Mouse (Mus musculus): ENCODE measurements around the gene Cnpy1. TPM values are rescaled to one million over a fixed set of nuclear protein-coding genes. Genes with fewer than 3 reads are reported as not detected.

Cnpy1 gene
- polyA plus RNA-seq, 1 experiment: 0.48 TPM

DNA sequence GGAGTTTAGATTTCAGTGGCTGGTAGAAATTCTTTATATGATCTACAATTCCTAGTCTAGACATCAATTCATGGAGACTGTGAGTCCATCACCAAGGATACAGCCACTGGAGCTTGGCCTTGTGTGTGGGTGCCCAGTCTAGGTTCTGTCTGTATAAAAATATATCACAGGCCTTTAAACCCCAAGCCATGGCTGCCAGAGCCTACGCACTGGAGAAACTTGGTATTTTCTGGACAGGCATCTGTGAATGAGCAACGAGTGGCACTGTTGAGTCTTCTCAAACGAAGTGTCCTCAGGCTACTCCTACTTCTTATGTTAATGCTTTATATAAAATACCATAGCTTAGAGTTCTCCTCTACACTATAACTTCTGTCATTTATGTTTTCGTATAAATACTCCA, 4.2 kb downstream of the Cnpy1 start:
- peak; percentile 33 to 53 for DNase-seq (ENCODE audit: extremely low spot score in 1 of 2, low spot score in 1 of 2)

DNA sequence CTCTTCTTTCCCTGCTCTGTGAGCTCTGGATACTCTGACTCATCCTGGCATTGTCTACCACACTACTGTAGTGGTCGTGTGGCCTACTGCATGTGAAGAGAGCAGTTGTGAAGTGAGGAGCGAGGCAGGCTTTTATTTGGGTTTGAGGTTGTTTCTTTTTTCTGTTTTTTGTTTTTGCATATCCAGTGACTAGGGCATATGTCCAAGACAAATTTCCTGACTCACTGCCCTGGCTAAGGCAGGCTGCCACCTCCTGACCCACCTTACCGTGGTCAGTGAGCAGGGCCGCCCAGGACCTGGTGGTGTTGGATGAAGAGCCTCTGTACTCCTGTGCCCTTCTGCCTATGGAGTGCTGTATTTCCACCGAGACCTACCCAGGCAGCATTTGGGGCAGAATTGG, 5.8 kb downstream of the Cnpy1 start:
- DNase-seq (ENCODE audit: extremely low spot score in 1 of 2, low spot score in 1 of 2): no peak

DNA sequence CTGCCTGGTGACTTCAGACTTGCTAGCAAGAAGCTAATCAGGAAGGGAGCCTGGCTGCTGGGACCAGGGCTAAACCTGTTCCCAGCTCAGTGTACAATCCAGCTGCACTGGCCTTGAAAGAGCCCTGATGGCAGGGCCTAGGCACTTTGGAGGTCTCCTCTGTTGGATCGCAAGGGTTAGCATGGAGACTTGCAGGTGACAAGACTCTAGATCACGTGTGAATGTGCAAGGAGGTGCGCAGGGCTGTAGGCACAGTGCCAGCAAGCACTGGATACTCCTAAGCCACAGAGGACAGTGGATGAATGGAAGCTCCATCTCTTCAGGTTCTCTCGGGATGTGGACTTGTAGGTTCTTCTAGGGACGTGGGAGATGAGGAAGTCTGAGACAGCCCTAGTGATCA, 6.7 kb downstream of the Cnpy1 start:
- no peak for DNase-seq (ENCODE audit: extremely low spot score in 1 of 2, low spot score in 1 of 2)

DNA sequence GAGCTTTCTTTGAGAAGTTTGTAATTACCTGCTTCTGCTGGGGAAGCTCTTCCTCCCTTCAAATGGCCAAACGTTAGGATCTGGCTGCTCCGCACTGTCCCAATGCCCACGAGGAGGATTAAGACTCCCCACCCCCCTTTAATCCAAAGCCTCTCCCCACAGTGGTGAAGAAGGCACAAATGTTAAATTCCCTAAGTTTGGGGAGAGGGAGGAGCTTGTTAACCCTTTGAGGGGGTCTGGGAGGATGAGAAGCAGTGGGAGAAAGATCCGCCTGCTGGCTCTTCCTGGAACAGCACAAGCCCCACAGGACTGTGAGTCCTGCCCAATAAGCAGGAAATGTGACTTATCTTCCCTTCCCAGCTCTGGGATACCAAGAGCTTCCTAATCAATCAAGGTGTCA, 7.5 kb downstream of the Cnpy1 start:
- no peak for DNase-seq (ENCODE audit: extremely low spot score in 1 of 2, low spot score in 1 of 2)

DNA sequence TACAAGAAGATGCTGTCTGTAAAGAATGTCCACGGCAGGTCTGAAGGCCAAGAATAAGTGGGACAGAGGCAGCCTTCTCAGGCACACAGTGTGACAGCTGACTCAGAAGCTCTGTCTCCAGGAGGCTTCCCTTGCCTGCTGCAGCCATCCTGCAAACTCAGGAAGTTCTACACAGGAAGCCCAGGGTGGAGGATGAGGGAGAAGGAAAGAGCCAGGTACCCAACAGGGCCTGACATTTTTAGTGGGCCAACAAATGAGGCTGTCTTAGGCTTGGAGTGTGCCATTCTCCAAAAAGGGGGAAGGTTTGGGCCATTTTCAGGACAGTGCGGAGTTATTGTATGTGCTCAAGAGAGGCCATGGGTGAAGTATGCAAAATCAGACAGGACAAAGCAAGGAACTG, 7.9 kb downstream of the Cnpy1 start:
- no peak for DNase-seq (ENCODE audit: extremely low spot score in 1 of 2, low spot score in 1 of 2)

DNA sequence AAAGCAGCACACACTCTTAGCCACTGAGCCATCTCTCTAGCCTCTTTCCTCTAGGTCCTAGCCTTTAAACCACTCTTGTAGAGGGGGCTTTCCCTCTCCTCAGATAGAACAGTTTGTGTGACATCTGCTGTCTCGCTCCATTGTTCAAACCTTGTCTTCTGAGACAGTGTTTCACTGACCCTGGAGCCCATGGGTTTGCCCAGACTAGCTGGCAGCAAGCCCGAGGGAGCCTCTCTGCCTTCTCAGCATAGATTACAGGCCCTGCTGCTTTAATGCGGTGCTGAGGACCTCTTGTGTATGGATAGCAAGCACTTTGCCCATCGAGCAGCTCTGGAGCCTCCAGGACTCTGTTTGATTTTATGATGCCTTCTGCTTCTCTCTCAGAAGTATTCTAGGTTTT, 8.6 kb downstream of the Cnpy1 start:
- DNase-seq (ENCODE audit: extremely low spot score in 1 of 2, low spot score in 1 of 2): no peak

DNA sequence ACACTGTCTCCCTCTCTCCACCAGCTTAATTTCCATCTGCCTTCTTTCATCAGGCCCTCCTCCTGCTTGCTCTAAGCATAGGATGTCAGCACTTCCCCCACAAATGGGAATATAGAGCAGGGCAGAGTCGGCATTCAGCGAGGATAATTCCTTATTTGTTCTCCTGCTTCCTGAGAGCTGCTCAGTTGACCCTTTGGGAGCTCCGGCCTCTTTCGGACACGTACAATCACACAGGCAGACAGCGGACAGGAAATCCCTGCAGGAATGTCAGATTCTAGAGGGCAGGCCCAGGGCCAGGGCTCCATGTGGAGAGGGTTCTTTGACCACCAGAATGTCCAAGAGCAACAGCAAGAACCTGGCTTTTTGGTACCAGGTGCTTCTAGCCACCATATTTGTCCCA, 9.5 kb downstream of the Cnpy1 start:
- no peak for DNase-seq (ENCODE audit: extremely low spot score in 1 of 2, low spot score in 1 of 2)

DNA sequence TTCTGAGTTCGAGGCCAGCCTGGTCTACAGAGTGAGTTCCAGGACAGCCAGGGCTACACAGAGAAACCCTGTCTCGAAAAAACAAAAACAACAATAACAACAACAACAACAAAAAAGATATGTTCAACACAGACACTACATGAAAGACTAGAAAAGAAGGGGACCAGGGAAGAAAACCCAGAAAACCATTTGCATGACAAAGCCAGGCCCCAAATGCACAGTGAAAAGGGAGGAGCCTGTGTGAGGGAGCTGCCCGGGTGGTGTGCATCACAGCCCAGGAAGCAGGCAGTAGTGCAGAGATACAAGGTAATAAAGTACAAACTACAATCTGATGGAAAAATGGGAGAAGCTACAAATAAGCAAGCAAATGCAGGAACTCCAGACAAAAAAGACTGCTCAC, 13.5 kb downstream of the Cnpy1 start:
- no peak for DNase-seq (ENCODE audit: extremely low spot score in 1 of 2, low spot score in 1 of 2)

DNA sequence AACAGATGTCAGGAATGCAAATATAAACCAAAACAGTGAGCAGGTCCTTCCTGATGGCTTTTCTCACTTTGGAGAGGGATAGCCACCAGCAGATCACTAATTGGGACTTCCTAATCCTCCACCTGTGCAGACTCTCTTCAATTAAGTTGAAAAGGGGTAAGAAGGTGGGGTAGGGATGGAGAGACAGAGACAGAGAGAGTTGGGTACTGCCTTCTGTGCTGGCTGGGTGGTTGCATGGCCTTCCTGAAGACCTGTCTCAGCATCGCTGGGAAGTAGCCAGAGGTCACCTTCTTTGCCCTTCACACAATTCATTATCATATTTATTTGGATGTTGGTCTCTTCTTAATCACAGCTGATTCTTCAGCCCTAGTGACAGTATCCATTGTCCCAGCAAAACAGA, 26.0 kb downstream of the Cnpy1 start:
- DNase-seq (ENCODE audit: extremely low spot score in 1 of 2, low spot score in 1 of 2): no peak

DNA sequence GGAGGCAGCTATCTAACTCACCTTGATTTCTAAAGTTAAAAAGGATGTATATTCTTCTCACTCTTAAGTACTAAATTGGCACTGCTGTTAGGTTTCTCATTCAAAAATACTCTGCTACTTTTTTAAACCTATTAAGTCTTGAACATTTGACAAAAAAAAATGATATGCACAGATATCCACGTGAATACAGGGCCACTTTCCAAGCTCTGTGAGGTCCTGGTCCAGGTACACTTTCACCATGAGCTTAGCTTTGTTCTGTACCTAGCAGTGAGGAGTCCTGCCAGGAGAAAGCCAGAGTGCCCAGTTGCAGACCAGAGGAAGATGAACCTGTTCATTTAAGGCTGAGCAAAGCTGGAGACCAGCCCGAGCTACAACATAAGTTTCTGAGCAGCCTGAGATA, 32.2 kb downstream of the Cnpy1 start:
- DNase-seq (ENCODE audit: extremely low spot score in 1 of 2, low spot score in 1 of 2): no peak

DNA sequence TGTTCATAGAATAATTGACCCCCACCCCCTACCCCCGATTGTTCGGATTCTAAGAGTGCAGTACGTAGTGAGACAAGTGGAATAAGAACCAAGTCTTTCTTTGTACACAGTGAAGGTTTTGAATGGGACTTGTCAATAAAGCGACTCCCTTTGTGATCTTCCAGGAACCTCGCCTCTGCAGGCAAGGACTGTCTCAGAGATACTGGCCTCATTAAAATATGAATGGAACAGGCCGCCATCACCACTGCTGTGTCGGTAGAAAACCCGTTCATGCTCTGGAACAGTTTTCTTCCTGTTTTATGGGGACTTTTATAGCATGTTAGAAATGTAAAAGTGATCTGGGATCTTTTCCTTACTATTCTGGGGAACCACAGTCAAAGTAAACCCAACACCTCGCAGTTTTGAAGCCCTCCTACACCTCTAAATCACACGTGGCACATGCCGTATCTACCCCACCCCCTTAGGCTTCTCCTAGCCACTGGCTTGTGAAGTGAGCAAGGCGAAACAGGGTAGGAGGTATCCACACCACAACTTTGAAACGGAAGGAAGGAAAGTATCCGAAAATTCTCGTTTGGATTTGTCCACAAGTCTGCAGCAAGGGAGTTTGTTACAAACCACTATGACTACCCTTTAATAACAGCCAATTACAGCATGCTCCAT, 33.8 kb downstream of the Cnpy1 start:
- no peak for DNase-seq (ENCODE audit: extremely low spot score in 1 of 2, low spot score in 1 of 2)

DNA sequence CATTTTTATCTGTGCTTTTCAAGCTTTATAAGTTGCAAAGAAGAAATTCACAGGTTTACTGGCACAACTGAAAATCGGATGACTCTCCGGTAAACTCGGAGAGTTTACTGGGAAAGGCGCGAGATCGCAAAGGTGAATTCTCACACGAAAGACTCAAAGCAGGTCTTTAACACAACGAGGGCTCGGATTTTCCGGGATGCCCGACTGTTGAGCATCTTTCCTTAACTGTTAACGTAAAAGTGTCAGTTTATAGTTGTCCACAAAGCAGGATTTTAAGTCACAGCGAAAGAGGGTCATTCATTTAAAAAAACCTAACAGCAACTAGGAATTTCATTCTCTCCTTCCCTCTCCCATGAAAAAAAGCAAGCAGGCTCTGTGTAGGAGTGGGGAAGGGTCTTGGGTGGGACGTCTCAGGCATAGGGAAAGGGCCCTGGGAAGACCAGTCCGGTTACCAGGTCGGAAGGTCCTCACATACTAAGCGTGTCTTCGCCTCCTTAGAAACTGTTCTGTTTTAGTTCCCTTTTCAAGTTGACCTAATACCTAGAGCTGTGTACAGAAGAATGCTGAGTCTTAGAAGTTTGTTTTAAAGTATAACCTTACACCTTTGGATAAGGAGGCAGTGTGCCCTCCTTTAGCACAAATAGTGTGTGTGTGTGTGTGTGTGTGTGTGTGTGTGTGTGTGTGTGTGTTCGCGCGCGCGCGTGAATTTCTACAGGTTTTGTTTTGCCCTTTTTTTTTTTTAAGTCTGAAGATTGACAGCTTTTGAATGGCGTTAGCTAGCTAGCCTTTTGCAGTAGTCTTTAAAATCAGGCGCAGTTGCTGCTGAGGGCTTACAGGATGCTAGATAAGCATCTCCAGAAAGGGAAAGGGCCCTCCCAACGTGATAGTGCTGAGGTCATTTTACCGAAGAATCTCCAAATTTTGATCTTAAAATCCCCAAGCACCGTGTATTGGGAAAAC, 34.7 kb downstream of the Cnpy1 start:
- peak in 1 of 2 experiments; percentile 6 for DNase-seq (ENCODE audit: extremely low spot score in 1 of 2, low spot score in 1 of 2)

DNA sequence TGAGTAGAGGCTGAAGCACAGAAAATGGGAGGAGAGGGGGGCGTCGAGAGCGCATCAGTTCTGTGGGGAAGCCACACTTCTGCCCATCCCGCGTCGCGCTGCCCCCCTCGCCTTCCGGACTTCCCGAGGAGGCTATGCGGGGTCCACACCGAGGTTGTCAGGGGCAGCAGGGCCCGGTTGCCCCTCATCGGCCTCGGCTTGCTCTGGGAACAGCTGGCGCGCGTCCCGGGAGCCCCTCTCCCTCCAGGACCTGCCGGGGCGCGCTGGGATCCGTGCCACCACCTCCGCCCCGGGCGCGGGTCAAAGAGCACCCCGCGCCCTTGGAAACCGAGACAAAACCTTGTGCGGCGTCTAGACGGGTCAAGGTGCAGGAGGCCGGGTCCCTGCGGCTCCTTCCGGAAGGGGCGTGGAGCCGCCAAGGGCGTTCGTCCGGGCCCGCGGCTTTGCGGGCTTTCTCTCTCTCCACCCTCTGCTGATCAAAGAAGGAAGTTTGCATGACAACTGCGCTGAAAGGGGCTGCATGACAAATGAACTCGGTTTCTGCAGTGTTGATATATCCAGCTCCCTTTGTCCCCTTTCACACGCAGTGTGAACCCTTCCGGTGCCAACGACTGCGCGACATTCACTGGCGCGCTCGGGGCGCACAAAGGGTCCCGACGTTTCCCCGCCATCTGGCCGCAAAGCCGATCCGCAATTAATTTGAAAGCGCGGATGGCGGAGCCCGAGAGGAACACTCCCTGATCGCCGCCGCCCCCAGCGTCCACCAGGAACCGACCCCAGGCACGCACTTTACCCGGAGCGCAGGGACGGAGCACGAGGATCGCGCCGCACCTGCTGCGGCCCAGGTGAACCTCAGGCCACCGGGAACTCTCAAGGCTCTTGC, 35.8 kb downstream of the Cnpy1 start:
- DNase-seq (ENCODE audit: extremely low spot score in 1 of 2, low spot score in 1 of 2): no peak

DNA sequence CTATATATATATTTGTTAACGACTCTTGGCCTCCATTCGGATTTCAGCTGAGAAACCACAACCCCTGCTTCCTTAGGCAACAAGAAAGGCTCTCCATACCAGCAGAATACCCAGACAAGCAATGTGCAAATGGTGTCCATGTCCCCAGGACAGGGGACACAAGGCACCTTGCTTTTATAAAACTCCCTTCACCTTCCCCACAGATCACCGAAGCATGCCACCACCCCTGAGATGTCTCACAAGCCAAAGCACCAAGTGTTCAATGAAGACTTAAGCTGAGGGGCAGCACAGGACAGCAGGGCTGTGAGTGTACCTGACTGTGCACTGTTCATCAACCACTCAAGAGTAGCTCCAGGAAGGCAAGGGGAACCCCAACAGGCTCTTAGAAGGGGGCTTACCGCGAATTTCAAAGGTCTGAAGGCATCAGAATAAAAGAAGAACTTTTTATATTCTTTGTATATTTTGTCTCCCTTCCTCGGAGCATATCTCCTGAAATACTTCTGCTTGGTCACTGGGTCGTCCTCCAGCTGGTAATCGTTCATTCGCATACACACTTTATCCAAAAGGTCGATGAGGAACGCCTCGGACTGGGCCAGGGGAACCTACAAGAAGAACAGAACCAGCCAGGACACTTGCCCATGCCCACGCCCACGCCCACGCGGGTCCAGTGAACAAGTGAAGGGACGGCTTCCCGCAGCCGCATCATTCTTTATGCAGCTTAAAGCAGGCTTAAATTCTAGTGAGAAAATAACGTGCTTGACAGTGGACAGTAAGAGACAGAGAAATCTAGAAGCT, 36.7 kb downstream of the Cnpy1 start:
- no peak for DNase-seq (ENCODE audit: extremely low spot score in 1 of 2, low spot score in 1 of 2)

DNA sequence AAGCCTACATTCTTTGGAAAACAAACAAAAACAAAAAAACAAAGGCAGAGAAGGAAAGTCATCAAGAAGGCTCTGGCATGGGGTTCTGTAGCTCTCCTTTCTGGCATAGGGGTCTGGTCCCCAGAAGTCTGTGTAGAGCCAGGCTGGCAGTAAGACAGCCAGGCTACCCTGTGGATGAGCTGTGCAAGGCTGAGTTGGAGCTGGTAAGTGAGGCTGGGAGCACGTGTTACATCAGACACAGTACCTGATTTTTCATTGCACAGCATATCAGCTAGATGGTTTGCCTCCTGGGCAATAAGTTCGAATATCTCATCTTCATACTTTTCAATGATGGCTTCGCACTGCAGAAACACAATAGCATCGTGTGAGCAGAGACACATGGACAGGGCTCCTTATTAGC, 38.6 kb downstream of the Cnpy1 start:
- no peak for DNase-seq (ENCODE audit: extremely low spot score in 1 of 2, low spot score in 1 of 2)

DNA sequence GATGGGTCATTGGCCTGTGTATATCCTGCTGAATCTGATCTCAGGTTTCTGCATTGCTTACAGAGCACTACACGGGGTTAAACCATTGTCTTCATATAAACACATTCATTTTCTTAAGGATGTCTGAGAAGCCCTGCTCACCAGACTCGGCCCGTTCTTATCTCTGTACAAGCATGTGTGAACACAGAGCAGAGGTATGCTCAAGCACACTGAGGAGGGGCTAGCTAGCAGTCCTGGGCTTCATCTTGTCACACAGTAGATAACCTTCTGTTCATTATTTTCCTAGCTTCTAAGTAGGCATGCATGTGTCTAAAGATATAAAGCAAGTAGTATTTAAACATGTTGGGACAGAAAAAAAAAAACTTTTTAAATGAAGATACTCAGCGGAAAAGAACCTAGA, 39.2 kb downstream of the Cnpy1 start:
- DNase-seq (ENCODE audit: extremely low spot score in 1 of 2, low spot score in 1 of 2): no peak

DNA sequence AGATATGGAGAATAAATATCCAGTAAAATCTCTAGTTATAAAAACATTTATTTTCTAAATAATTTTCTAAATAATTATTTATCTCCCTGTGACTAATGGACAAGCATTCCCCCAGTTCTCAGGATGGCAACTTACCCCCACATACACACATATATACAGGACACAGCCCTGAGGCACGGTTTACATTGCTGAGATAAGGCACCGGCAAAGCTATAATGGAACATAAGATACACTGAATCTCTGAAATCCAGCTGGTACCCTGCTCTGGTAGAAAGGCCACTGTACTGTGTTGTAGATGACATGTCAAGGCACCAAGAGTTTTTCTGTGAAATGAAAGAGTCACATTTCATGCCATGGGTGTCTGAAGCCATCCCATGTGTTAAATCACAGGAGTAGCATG, 40.9 kb downstream of the Cnpy1 start:
- no peak for DNase-seq (ENCODE audit: extremely low spot score in 1 of 2, low spot score in 1 of 2)

DNA sequence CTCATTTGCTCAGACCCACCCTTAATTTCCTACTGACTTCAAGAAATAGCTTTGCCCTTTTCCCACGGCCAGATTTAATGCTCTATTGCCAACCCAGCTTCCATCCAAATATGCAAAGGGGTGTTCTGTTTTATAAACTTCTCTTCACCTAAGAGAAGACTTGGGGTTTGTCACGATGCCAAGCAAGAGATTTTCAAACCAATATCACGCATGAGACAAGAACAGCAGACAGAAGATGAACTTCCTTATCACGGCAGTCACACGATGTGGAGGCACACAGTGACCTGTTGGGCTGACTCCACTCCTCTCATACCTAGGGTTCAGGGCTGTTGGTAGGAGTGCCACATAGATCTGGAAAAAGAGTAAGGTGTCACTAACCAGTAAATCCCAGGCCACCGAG, 42.5 kb downstream of the Cnpy1 start:
- no peak for DNase-seq (ENCODE audit: extremely low spot score in 1 of 2, low spot score in 1 of 2)

DNA sequence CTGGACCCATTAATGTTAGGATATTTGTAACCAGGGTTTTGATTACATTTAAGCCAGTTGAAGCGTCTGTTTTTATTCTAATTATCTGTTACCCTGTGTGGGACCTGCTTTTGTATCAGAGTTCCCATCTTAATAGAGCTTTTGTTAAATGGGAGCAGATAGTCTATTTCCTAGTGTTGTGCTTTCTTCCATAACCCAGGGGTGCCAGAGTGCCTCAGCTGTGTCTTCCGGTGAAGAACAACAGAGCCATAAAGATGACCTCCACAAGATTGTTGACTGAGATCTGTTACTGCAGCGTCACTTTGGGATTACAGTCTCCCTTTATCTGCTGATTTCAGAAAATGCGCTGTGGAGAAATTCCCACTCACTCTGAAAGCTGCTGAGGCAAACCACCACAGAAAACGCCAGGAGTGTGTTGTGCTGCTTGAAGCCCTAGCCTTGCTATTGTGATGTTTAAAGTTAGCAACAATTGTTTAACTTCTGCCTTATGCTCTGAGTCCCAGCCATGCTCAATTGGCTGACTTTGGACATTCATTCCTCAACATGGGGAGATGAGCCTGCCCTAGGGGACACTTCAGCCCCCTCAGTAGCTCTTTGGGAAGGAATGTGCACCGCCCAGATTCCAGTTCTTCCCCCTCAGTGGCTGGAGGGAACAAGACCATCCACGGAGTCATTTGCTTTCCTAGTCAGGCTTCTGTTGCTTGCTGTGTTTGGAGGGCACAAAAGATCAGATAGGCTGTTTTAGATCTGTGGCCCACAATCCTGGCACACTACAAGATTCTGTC, 46.3 kb downstream of the Cnpy1 start:
- DNase-seq (ENCODE audit: extremely low spot score in 1 of 2, low spot score in 1 of 2): no peak

DNA sequence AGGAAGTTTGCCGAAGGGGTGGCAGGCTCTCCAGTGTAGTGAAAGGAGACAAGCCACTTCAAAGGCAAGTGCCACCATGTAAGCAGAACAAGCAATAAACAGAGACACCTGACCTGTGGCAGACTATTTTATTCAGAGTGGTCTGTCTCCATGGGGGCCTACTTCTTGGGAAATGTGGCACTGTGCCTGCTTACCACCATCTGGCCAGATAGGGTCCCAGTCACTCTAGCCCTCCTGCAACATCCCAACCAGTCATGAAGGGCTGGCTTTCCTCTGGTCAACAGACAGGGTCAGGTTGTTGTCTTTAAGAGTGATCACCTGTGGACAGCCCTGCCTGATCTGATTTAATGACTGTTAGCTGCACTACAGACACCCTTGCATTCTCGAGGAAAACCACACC, 50.1 kb downstream of the Cnpy1 start:
- no peak for DNase-seq (ENCODE audit: extremely low spot score in 1 of 2, low spot score in 1 of 2)
